Mouse (Mus musculus): Measurements from ENCODE around the gene Tle3.

DNA sequence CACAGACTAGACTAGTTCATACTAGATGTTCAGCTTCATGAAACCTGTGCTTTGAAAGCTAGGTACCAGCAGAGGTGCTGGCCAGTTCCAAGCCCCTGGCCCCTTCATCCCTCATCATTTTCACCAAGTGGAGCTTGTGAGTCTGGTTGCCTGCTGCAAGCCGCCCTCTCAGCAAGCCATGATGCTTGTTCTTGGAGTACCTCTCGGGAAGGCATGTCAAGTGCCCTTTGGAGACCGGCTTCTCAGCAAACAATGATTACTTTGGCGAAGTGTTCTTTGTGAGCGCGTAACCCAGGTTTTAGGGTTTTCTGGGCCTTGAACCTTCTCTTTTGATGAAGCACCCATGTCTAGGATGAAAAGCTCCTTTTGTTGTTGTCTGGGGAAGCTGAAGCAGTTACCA lies 64.6 kb downstream of the Tle3 start:
- TF ChIP-seq CTCF (IDR thresholded peaks at IDR 0.05; ENCODE audit: borderline replicate concordance, control insufficient read depth, extremely low read depth, insufficient read depth, low read length, poor library complexity) (no peak), POLR2A (IDR thresholded peaks at IDR 0.05; ENCODE audit: control insufficient read depth, extremely low read depth, insufficient read depth, low read length, poor library complexity) (no peak)

Data from thymus, adult 2 months (tissue).